Mouse (Mus musculus) testis, postnatal 10 days (tissue): Measurements from ENCODE around the gene Asb1.

ENCODE experiments used
- DNase-seq: peaks from one replicate; pipeline ENCODE4 v3.0.0; 2021; ENCODE audit warnings: low spot score

The Asb1 gene

DNA sequence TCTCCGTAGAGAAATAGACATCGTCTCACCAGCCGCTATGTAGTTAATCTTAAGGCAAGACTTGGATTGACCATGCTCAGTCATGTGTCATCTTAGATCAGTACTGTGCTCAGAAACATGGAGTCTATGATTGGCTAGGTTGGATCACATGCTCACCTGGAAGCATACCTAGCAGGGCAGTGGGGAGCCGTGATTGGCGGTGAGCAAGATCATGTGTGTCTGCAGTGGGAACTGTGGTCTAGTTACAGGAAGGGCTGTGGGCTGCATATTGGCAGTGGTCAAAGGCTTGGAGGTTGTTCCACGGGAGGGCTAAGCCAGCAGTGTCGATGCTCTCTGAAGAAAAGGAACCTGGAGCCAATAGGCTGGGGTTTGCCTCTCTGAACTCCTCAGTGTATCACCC, 66.4 kb downstream of the Asb1 start:
- DNase-seq = no peak

DNA sequence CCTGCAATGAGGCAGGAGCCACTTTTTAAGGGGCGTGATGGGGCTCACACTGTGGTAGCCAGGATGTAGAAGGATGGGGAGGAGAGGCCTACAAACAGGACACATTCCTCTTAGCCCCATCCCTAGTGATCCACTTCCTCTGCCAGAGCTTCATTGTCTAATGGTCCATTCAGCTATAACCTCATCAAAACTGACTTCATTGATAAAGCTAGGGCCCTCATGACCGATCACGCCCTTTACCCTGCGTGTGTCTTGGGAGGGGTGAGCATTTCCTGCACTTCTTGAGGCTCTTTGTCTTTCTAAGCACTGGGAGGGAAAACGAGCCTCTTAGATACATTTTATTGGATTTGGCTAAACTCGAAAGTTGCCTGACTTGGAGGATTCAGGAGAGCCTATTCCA, 66.8 kb downstream of the Asb1 start:
- DNase-seq = no peak
